Mouse (Mus musculus): ENCODE results near the gene Gm9945.

DNA sequence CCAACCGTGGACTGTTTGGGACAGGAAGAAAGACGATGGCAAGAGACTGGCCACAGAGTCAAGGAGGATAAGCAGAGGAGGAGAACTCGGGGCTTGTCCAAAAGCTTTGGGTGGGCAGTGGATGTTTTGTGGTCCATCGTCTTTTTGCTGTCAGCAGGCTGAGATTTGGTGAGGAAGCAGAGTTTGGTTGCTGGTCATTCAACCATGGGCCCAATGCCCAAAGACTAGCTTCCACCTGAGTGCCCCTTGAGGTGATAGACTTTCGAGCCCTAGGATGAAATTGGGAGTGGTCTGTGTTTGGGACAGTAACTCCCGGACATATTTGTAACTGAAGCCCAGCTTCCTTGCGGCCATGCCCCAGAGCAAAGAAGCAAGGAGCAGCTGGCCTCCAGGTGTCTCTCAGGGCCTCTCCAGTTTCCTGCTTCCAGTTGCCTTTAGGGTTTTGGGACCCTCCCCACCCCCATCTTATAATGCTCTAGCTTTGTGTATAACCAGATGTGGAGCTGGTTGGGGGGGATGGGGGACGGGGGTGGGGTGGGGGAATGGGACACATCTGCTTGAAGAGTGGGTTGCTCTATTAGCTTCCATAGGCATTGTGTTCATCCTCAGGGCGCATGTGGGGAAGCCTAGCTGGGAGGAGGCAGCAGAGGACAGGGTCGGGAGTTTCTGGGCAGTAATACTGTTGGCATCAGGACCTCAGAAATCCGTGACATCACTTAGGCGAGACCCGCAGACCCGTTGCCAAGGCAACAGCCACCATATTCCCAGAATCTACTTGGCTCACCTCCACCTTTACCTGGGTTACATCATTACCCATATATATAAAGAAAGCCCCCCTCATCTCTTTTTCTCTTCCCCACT is 43.8 kb downstream of the Gm9945 start:
- TF ChIP-seq CTCF (IDR thresholded peaks at IDR 0.05; ENCODE audit: borderline replicate concordance, control insufficient read depth, extremely low read depth, insufficient read depth, low read length, poor library complexity) (no peak), POLR2A (IDR thresholded peaks at IDR 0.05; ENCODE audit: control insufficient read depth, extremely low read depth, insufficient read depth, low read length, poor library complexity) (no peak)

Measured in thymus, adult 2 months (tissue).